Mouse (Mus musculus) natural killer cell, adult 2 months (primary cell): ENCODE data around the gene Hoxd8.

ENCODE experiments used
- DNase-seq, 2 experiments: peaks; one replicate each; pipeline ENCODE4 v3.0.0; 2022; ENCODE audit warnings: low spot score in 2 of 2

The Hoxd8 gene

GRCm38 (mm10) chr2:74686301-74686987 lies 18.0 kb upstream of the Hoxd8 start:
- no peak for DNase-seq

GRCm38 (mm10) chr2:74686988-74687697 lies 17.3 kb upstream of the Hoxd8 start:
- DNase-seq: no peak

GRCm38 (mm10) chr2:74687698-74688555 lies 16.5 kb upstream of the Hoxd8 start:
- no peak for DNase-seq

- no peak for DNase-seq
Observed at GRCm38 (mm10) chr2:74688795-74689573, 15.4 kb upstream of the Hoxd8 start.

- DNase-seq: no peak
Observed at GRCm38 (mm10) chr2:74689574-74690337, 14.7 kb upstream of the Hoxd8 start.

GRCm38 (mm10) chr2:74690338-74690716 lies 14.1 kb upstream of the Hoxd8 start:
- no peak for DNase-seq

- DNase-seq: no peak
Observed at GRCm38 (mm10) chr2:74691022-74691951, 13.1 kb upstream of the Hoxd8 start, which contains the start of gene Hoxd10. TSS of gene Hoxd10 (plus strand) at chr2:74691924.

GRCm38 (mm10) chr2:74691995-74692807 lies 12.2 kb upstream of the Hoxd8 start:
- no peak for DNase-seq

GRCm38 (mm10) chr2:74692808-74693431 lies 11.5 kb upstream of the Hoxd8 start:
- no peak for DNase-seq

GRCm38 (mm10) chr2:74693432-74693827 lies 11.0 kb upstream of the Hoxd8 start:
- no peak for DNase-seq

- no peak for DNase-seq
Observed at GRCm38 (mm10) chr2:74694066-74694465, 10.3 kb upstream of the Hoxd8 start.

- no peak for DNase-seq
Observed at GRCm38 (mm10) chr2:74695383-74695782, 9.0 kb upstream of the Hoxd8 start.

- no peak for DNase-seq
Observed at GRCm38 (mm10) chr2:74695813-74696430, 8.5 kb upstream of the Hoxd8 start.

GRCm38 (mm10) chr2:74696442-74697335 lies 7.7 kb upstream of the Hoxd8 start:
- DNase-seq: no peak

GRCm38 (mm10) chr2:74697567-74698121 lies 6.8 kb upstream of the Hoxd8 start, which contains the start of gene Hoxd9:
TSS of gene Hoxd9 (plus strand) at chr2:74697727.
- DNase-seq: no peak
